ENCODE assay signal across 11 mouse cellular contexts in the genomic region with DNA sequence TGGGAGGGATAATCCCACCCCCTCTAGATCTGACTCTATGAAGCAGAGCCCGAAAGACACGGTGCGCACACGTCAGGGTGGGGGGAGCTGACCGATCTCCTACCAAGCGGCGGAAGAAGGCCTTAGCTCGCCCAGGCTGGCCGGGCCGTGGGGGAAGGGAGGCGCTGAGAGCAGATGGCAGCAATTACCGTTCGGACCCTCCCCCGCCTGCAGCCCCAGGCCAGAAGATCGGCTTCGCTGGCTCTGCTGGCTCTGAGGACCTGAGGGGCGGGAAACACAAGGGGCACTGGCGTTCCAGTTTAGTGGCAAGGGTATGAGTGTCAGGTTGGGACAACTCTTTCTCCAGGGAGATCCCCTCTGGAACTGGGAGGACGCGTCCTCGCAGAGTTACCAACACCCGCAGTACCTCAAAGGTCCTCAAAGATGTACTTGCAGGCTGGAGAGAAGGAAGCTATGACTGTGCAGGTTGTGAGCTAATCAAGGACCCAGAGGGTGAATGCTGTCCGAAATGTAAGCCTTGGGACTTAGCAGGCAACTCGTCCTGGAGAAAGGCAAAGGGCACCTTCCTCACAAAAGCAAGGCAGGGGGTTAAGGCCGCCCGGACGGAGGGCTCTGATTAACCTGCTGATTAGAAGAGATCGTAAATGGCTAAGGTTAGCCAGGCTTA. TPM values are rescaled to one million over a fixed set of nuclear protein-coding genes. Genes with fewer than 3 reads are reported as not detected.
A peak's percentile ranks its signal among the peaks of the same experiment; 100 is the strongest.
DNase-seq lines count a peak whose midpoint lies in the region; ATAC-seq and TF ChIP-seq lines count a peak whose summit lies in the region.
"Had no signal": no experiment of that assay in that cellular context is flagged by ENCODE, and none has a peak within 500 bp of the region (broad histone marks: within the 10 kb centered on the region; RNA-seq: fewer than 3 reads in every experiment).

No protein-coding gene starts in this region.

- peak; percentile 93 for DNase-seq in heart, adult 11 months
- DNase-seq in heart, postnatal 25 days (ENCODE audit: low spot score) = no peak
- DNase-seq in adrenal gland, postnatal 25 days = peak; percentile 37
- peak; percentile 83 for DNase-seq in forelimb bud, embryonic 11.5 days (ENCODE audit: low read depth, low spot score)
- peak; percentile 58 for DNase-seq in liver, embryonic 11.5 days (ENCODE audit: low spot score)
- peak; percentile 38 for DNase-seq in stomach, postnatal 0 days (ENCODE audit: low spot score)
- DNase-seq in natural killer cell, adult 2 months (ENCODE audit: low spot score in 2 of 2) = no peak
- no peak for DNase-seq in layer of hippocampus, adult 9-10 months (ENCODE audit: low spot score)

- peaks cover 6% of the 10 kb centered on the region; the same call in 1 of the 2 replicates for H3K4me1 ChIP-seq in liver, embryonic 11.5 days (replicated peaks; ENCODE audit: control insufficient read depth, insufficient read depth, low read length)
- 0 out of 2 replicates have a peak, but pooled peaks cover 2% of the 10 kb centered on the region for H3K4me1 ChIP-seq in stomach, postnatal 0 days (replicated peaks; ENCODE audit: control insufficient read depth, insufficient read depth)

- H3K4me3 ChIP-seq in liver, embryonic 11.5 days (ENCODE audit: low read depth, low read length) = no peak overlapping the region
- no peak overlapping the region for H3K4me3 ChIP-seq in stomach, postnatal 0 days (ENCODE audit: low read depth, low read length)

- no peak for TF ChIP-seq EP300 in stomach, postnatal 0 days (optimal IDR thresholded peaks at IDR 0.05)

- peaks cover 21% of the 10 kb centered on the region for H3K27me3 ChIP-seq in liver, embryonic 11.5 days (replicated peaks; ENCODE audit: control insufficient read depth, insufficient read depth, low read length)
- H3K27me3 ChIP-seq in stomach, postnatal 0 days (ENCODE audit: control insufficient read depth, insufficient read depth, low read length) = no peaks in the 10 kb centered on the region

- H3K36me3 ChIP-seq in liver, embryonic 11.5 days (ENCODE audit: control insufficient read depth, insufficient read depth, low read length) = no peaks in the 10 kb centered on the region
- H3K36me3 ChIP-seq in stomach, postnatal 0 days (ENCODE audit: control insufficient read depth, insufficient read depth, low read length) = no peaks in the 10 kb centered on the region

- H3K9me3 ChIP-seq in liver, embryonic 11.5 days (ENCODE audit: control insufficient read depth, low read length) = no peaks in the 10 kb centered on the region
- no peaks in the 10 kb centered on the region for H3K9me3 ChIP-seq in stomach, postnatal 0 days (ENCODE audit: control insufficient read depth, low read length)

- no peak overlapping the region for H3K27ac ChIP-seq in liver, embryonic 11.5 days (ENCODE audit: low read depth, low read length)
- no peak overlapping the region for H3K27ac ChIP-seq in stomach, postnatal 0 days (replicated peaks)

- no peak for ATAC-seq in liver, embryonic 11.5 days (replicated peaks; ENCODE audit: low FRiP score)
- ATAC-seq in stomach, postnatal 0 days (ENCODE audit: low FRiP score, low TSS enrichment) = no peak; the same call in 1 of the 2 replicates

- H3K4me2 ChIP-seq in liver, embryonic 11.5 days = peak overlapping the region; percentile 23
- H3K4me2 ChIP-seq in stomach, postnatal 0 days (replicated peaks; ENCODE audit: low read depth) = peak overlapping the region; percentile 37; the same call in 1 of the 2 replicates

- H3K9ac ChIP-seq in liver, embryonic 11.5 days (ENCODE audit: low read depth, low read length) = no peak overlapping the region
- peak overlapping the region; percentile 23; the same call in 1 of the 2 replicates for H3K9ac ChIP-seq in stomach, postnatal 0 days (ENCODE audit: low read length)

- no peak for TF ChIP-seq CTCF in stomach, postnatal 0 days (IDR thresholded peaks at IDR 0.05; ENCODE audit: low read depth)

- intact Hi-C loops in heart, postnatal 25 days (cut with DNase I) = no loop called here

- 5% methylated on average over 28 of the region's 28 CpGs for WGBS in liver, embryonic 11.5 days
- 21% methylated on average over 28 of the region's 28 CpGs for WGBS in stomach, postnatal 0 days

RNA-seq across cellular contexts. Expression of a gene that starts 17.4 kb away (rescaled TPM):
- not detected for total RNA-seq in heart, postnatal 25 days (2021)
- total RNA-seq in adrenal gland, postnatal 25 days (2021) = 0.62 and 0.64 TPM in 2 replicates
- not detected in 2 replicates for polyA plus RNA-seq in liver, embryonic 11.5 days (2014; fragmentation: Nextera tagmentation; extraction: Ambion mirVana)
- not detected in 2 replicates for polyA plus RNA-seq in stomach, postnatal 0 days (2015; fragmentation: Nextera tagmentation; extraction: Ambion mirVana)
- total RNA-seq: MEL had no signal
- polyA plus RNA-seq: gonadal fat pad, adult 2 months; small intestine, adult 2 months had no signal

RNA-seq across cellular contexts. Expression of a gene that starts 19.8 kb away (rescaled TPM):
- 1 to 10 TPM; 1.3 to 1.4 TPM for total RNA-seq in heart, postnatal 25 days (2021)
- total RNA-seq in adrenal gland, postnatal 25 days (2021) = 9.0 and 10.2 TPM in 2 replicates
- 0.27 and 0.40 TPM in 2 replicates for polyA plus RNA-seq in liver, embryonic 11.5 days (2014; fragmentation: Nextera tagmentation; extraction: Ambion mirVana)
- 0.19 and 0.22 TPM in 2 replicates for polyA plus RNA-seq in stomach, postnatal 0 days (2015; fragmentation: Nextera tagmentation; extraction: Ambion mirVana)
- total RNA-seq: MEL had no signal

RNA-seq across cellular contexts. Expression of a gene that starts 30.2 kb away (rescaled TPM):
- 10 to 100 TPM; 23.2 to 31.5 TPM for total RNA-seq in heart, postnatal 25 days (2021)
- 11.1 and 15.5 TPM in 2 replicates for total RNA-seq in adrenal gland, postnatal 25 days (2021)
- polyA plus RNA-seq in liver, embryonic 11.5 days (2014; fragmentation: Nextera tagmentation; extraction: Ambion mirVana) = 2.5 TPM in 2 replicates
- 13.5 and 15.2 TPM in 2 replicates for polyA plus RNA-seq in stomach, postnatal 0 days (2015; fragmentation: Nextera tagmentation; extraction: Ambion mirVana)

RNA-seq across cellular contexts. Expression of a gene that starts 50.9 kb away (rescaled TPM):
- not detected for total RNA-seq in heart, postnatal 25 days (2021)
- total RNA-seq in adrenal gland, postnatal 25 days (2021) = not detected in 2 replicates
- not detected in 2 replicates for polyA plus RNA-seq in liver, embryonic 11.5 days (2014; fragmentation: Nextera tagmentation; extraction: Ambion mirVana)
- not detected in 2 replicates for polyA plus RNA-seq in stomach, postnatal 0 days (2015; fragmentation: Nextera tagmentation; extraction: Ambion mirVana)
- total RNA-seq: MEL had no signal
- polyA plus RNA-seq: gonadal fat pad, adult 2 months; small intestine, adult 2 months had no signal

Comparison
In these comparisons a context has a peak if more than half of its experiments do, and no peak if none do; other contexts are left out.
1. DNase-seq: peak in heart, adult 11 months (single experiment), adrenal gland, postnatal 25 days (single experiment), forelimb bud, embryonic 11.5 days (single experiment), liver, embryonic 11.5 days (single experiment) and stomach, postnatal 0 days (single experiment); none in heart, postnatal 25 days (single experiment), natural killer cell, adult 2 months (0 of 2) and layer of hippocampus, adult 9-10 months (single experiment).